Mouse (Mus musculus) layer of hippocampus, adult 2 months (tissue): ENCODE results near the gene Rhbdf1. TPM values are rescaled to one million over a fixed set of nuclear protein-coding genes. Genes with fewer than 3 reads are reported as not detected.
A peak's percentile ranks its signal among the peaks of the same experiment; 100 is the strongest.
"Not testable (repeated sequence)": the region's sequence is repeated elsewhere in the genome, so short reads cannot be mapped to it uniquely, and the experiment has no call there.

ENCODE experiments used
- DNase-seq, 2 experiments: peaks; one replicate each; pipeline ENCODE4 v3.0.0; 2022; ENCODE audit warnings: low spot score in 2 of 2
- H3K27ac ChIP-seq: fragments of 200-600 bp; 2 replicates; pipeline ENCODE4 v1.8.1; 2022
- H3K4me3 ChIP-seq: fragments of 200-600 bp; 2 replicates; pipeline ENCODE4 v1.8.1; 2022; ENCODE audit warnings: mild to moderate bottlenecking
- CTCF ChIP-seq: fragments of 200-600 bp; conservative IDR thresholded peaks from 2 replicates; pipeline ENCODE4 v1.8.1; 2022; ENCODE audit warnings: antibody characterized with exemption, mild to moderate bottlenecking, moderate library complexity
- total RNA-seq, 2 experiments: library from RNA; stranded (reverse); gene quantifications; 2 replicates each; pipeline ENCODE4 v1.2.3; 2021

Rhbdf1 gene
- total RNA-seq, 2 experiments from 2014 or later = 13.4 to 13.8 TPM

DNA sequence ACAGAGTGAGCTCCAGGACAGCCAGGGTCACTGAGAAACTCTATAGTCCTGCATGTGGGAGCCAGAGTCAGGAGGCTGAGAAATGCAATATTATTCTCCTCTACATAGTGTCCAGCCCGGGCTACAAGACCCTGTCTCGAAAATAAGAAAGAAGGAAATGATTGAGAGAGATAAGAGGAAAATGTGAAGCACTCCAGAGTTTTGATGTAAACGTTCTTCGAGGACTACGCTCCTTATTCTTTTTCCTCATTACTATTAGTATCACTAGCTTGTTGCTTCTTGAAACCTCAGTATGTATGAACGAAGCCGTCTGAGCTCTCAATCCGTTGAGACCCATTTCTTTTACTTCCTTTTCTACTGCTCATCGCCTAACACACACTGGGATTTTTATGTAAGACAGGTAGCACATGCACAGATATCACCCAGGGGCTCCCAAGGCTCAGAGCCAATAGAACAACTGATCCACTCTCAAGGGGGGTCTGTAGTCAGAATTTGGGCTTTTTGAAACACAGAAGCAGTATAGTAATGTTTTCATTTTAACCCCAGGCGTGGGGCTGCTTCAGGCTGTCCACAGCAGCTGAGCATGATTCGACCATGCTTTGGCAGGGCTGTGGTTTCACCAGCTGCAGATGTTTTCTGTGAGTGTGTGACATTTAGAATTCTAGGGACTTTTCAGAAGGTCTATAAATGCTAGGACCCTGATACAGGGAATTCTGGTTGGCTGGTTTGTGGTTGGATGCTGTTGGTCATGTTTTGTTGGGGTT is 20.0 kb downstream of the Rhbdf1 start:
- DNase-seq = no peak
- no peak for TF ChIP-seq CTCF
- no peak overlapping the region for H3K4me3 ChIP-seq
- H3K27ac ChIP-seq = no peak overlapping the region

GRCm38 (mm10) chr11:32200992-32201391 is 21.1 kb downstream of the Rhbdf1 start:
- DNase-seq, H3K27ac ChIP-seq, H3K4me3 ChIP-seq: not testable (repeated sequence)
- TF ChIP-seq CTCF = peak; percentile 54

DNA sequence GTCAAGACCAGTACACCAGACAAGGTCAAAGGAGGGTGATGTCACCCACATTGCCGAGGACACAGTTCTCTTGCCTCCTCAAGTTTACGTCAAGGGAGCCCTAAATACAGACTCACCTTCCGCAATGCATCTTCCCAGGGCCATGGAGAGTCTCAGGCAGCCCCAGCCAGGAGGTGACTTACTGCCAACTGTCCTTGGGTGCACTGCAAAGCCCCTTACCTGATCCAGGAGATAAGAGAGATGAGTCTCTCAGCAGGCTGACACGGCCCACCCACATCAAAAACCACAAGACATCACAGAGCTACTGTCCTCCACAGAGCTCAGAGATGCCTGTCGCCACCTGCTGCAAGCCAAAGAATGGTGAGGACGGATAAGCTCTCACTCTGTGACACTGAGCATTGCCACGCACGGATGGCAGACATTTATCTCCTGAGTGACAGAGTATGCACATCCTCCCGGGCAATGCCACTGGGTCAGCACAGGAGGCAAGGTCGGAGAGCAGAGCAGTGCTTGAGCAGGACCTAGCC is 22.0 kb downstream of the Rhbdf1 start, which contains the start of gene Il9r:
Il9r (minus strand) TSS at position 205 of the 527 bp plus-strand sequence.
- Histone ChIP-seq H3K4me3 (no peak within 1 kb of the TSS), H3K27ac (no peak within 1 kb of the TSS)
- no peak for DNase-seq
- TF ChIP-seq CTCF = no peak

GRCm38 (mm10) chr11:32199230-32199629 is 22.9 kb downstream of the Rhbdf1 start:
- TF ChIP-seq CTCF = no peak
- DNase-seq = no peak
- Histone ChIP-seq H3K27ac (no peak overlapping the region), H3K4me3 (no peak overlapping the region)

- Histone ChIP-seq H3K27ac (no peak overlapping the region), H3K4me3 (no peak overlapping the region)
- no peak for DNase-seq
- no peak for TF ChIP-seq CTCF
Measured at GRCm38 (mm10) chr11:32198256-32198955, 23.7 kb downstream of the Rhbdf1 start.

DNA sequence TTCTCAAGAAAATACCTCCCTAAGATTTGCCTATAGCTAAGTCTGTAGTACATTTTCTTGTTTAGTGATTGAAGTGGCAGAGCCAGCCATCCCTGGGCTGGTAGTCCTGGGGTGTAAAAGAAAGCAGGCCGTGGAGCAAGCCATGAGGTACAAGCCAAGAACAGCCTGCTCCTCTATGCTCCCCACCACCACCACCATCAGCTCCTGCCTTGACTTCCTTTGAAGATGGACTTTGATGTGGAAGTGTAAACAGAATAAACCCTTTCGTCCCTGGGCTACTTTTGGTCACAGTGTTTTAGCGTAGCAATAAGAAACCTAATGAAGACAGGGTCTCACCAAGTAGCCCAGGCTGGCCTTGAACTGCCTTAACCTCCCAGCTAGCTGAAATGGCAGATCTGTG is 24.3 kb downstream of the Rhbdf1 start:
- no peak for TF ChIP-seq CTCF
- Histone ChIP-seq H3K27ac (no peak overlapping the region), H3K4me3 (no peak overlapping the region)
- no peak for DNase-seq

DNA sequence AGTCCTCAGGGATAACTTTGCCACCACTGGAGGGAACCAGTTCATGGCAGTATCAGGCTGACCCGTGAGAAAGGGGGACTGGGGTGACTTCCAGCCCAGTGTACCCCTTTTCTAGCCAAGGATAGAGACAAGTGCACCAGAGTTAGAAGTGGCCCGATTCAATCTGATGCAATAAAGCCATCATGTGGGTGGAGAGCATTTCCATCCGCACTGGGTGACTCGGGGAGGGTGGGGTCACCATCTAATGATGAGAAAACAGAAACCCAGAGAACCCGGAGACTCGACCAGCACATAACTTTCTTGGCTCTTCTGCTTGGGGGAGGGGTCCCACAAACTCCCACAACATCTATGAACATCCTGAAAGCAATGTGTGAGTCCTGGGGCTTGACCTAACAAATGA is 25.4 kb downstream of the Rhbdf1 start:
- no peak overlapping the region for H3K27ac ChIP-seq
- DNase-seq = no peak
- no peak overlapping the region for H3K4me3 ChIP-seq
- TF ChIP-seq CTCF = no peak

- no peak for TF ChIP-seq CTCF
- DNase-seq = no peak
- H3K4me3 ChIP-seq = no peak overlapping the region
- H3K27ac ChIP-seq = no peak overlapping the region
Measured at GRCm38 (mm10) chr11:32195867-32196540, 26.1 kb downstream of the Rhbdf1 start.

- TF ChIP-seq CTCF = no peak
Measured at GRCm38 (mm10) chr11:32194626-32195025, 27.5 kb downstream of the Rhbdf1 start.

GRCm38 (mm10) chr11:32194086-32194485 is 28.0 kb downstream of the Rhbdf1 start:
- Histone ChIP-seq H3K27ac (no peak overlapping the region), H3K4me3 (no peak overlapping the region)
- no peak for DNase-seq
- no peak for TF ChIP-seq CTCF

More at GRCm38 (mm10) chr11:32194626-32195025, 27.5 kb downstream of the Rhbdf1 start:
- DNase-seq = no peak
- Histone ChIP-seq H3K4me3 (no peak overlapping the region), H3K27ac (no peak overlapping the region)

DNA sequence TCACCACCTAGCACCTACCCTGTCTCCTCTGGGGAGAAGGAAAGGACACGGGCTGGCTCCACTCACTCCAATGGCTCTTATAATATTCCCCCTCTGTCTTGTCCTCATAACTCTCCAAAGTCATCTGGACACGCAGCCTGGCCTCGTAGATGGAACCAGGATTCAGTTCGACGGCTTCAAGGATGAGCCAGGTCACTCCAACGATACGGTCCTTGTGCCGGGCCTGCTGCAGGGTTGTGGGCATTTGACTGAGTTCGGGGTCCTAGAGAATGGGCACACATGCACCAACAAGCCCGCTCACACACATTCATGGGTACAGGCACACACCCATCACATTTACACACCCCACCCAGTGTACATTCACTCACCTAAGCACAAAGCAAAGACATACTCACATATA is 28.9 kb downstream of the Rhbdf1 start:
- TF ChIP-seq CTCF = no peak
- Histone ChIP-seq H3K27ac (no peak overlapping the region), H3K4me3 (no peak overlapping the region)
- DNase-seq = no peak

GRCm38 (mm10) chr11:32190603-32191110 is 31.4 kb downstream of the Rhbdf1 start:
- TF ChIP-seq CTCF = no peak
- no peak overlapping the region for H3K27ac ChIP-seq
- H3K4me3 ChIP-seq = no peak overlapping the region
- no peak for DNase-seq

DNA sequence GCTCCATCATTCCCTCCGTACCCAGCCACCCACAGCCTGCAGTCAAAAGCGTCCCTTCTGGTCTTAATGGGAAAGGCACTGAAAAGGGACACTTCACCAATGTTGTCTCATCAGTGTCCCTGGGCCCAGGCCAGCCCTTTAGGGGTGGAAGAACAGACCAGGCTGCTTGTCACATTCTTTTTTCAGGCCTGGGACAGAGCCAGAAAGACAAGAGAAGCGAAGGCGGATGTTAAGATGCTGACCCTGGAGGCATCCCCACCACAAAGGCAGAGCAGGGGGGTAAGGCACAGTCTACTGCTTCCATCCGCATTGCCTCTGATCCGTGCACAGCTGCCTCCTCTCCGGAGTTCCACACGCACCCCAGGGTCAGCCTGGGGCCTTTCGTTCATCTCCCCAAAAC is 32.0 kb downstream of the Rhbdf1 start:
- Histone ChIP-seq H3K27ac (no peak overlapping the region), H3K4me3 (no peak overlapping the region)
- no peak for DNase-seq
- no peak for TF ChIP-seq CTCF
